Mouse (Mus musculus) NIH3T3 (cell line): Measurements from ENCODE around the gene Fam98b.

Source experiments
- DNase-seq: peaks from one replicate; pipeline ENCODE4 v3.0.0-alpha.2; 2012; ENCODE audit warnings: low read depth

Fam98b gene

DNA sequence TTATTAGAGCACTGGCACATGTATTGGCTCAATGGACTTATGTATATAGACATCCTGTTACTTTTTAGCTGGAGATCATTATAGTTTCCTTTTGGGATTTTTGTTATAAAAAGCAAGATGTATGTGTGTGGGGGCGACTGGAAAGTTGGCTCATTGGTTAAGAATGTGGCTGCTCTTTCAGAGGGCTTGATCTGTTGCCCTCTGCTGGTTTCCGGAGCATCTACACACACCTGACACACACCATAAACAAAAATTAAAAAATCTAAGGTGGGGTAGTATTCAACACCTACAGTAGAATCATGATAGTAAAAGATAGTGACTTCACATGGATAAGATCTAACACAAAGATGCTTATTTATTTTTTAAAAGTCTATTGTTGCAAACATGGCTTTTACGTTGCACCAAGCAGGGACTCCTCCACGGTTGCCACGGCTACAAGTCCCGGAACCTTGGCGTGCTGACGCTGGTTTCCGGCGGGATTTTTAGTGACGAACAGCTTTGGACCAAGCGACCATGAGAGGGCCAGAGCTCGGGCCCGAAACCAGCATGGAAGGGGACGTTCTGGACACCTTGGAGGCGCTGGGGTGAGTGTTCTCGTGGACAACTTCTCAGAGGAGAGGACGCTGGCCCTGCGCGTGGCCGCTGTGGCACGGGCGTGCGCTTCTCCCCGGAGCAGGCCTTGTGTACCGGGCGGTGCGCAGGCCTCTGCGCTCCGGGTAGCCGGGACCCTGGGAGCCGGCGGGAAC, at the start of gene Fam98b:
TSS of gene Fam98b (plus strand) at position 485 of the 746 bp plus-strand sequence.
- peak; percentile 97 for DNase-seq

- DNase-seq = no peak
These were observed 48.6 kb upstream of the Fam98b start for GRCm38 (mm10) chr2:117200869-117201338.

GRCm38 (mm10) chr2:117203350-117203749, 46.2 kb upstream of the Fam98b start:
- DNase-seq = no peak

GRCm38 (mm10) chr2:117204534-117204933, 45.0 kb upstream of the Fam98b start:
- DNase-seq = no peak

GRCm38 (mm10) chr2:117205066-117205465, 44.5 kb upstream of the Fam98b start:
- DNase-seq = no peak

GRCm38 (mm10) chr2:117210416-117211085, 39.0 kb upstream of the Fam98b start:
- DNase-seq = peak; percentile 28

DNA sequence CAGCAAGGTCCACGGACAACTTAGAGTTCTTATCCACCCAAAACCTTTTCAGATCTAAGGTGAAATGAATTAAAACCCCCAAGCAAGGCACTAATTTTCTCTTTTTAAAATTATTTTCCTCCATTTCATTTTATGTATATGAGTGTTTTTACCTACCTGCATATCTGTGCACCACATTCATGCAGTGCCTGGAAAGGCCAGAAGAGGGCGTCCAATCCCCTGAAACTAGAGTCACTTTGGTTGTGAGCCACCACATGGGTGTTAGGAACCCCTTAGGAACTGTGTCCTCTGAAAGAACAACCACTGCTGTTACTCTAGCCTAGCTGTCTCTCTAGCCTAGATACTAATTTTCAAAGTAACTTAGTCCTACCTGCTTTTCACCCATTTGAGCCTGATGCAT, 33.4 kb upstream of the Fam98b start:
- DNase-seq = no peak

- DNase-seq = no peak
These were observed 31.8 kb upstream of the Fam98b start for GRCm38 (mm10) chr2:117217695-117218216.

DNA sequence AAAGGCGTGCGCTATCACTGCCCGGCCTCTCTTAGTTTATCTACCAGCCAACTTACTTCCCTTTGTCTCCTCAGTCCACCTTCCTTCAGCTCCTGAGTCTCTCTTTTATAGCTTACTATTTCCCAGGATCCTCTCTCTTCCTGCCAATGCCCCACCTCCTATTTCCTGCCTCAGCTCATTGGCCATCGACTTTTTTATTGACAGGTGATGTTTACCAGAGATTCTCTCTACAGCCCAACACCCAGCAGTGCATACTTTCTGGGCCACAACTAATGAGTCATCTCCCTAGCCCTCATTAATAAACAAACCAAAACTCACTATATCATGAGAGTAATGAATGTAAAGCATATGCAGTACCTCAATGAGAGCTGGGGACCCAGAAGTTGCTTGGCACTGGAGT, 30.0 kb upstream of the Fam98b start:
- DNase-seq = peak; percentile 50

DNA sequence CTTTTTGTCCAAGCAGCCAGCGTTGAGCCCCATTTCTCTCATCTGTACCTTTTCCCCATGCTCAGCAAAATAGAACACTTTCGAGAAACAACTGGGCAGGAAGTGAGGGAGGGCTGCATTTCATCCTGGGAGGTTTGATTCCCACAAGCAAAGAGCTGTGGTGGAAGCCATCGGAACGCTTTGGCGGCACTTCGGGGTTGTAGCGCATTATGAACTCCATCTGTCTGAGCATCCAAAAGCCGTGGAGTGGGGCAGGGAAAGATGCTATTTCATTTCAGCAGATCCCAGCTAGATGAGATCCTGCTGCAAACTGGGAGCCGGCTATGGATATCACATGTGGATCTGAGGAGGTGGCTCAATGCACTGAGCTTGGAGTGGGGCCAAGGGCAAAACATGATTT, 26.9 kb upstream of the Fam98b start:
- no peak for DNase-seq

GRCm38 (mm10) chr2:117228601-117229125, 20.9 kb upstream of the Fam98b start:
- DNase-seq = no peak

- DNase-seq = no peak
These were observed 19.3 kb upstream of the Fam98b start for GRCm38 (mm10) chr2:117230261-117230660.

- peak; percentile 94 for DNase-seq
These were observed 18.3 kb upstream of the Fam98b start for GRCm38 (mm10) chr2:117231257-117231656.

GRCm38 (mm10) chr2:117241953-117242352, 7.6 kb upstream of the Fam98b start:
- no peak for DNase-seq

- DNase-seq = no peak
These were observed 517 bp downstream of the Fam98b start for GRCm38 (mm10) chr2:117250001-117250510.

GRCm38 (mm10) chr2:117255415-117255814, 5.9 kb downstream of the Fam98b start:
- DNase-seq = no peak

DNA sequence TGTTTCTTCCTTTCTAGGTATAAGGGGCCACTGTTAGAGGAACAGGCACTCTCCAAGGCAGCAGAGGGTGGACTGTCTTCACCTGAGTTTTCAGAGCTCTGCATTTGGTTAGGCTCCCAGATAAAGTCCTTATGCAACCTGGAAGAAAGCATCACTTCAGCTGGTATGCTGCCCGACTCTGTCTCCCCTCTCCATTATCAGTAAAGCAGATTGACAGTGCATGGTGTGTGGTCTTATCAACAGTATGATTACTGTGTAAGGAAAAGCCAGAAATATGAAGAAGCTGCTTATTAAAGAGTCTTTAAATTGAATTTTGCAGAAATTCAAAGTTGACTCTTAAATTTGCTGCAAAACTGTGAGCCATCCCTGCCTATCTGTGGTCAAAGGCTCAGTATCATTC, 8.1 kb downstream of the Fam98b start:
- no peak for DNase-seq

DNA sequence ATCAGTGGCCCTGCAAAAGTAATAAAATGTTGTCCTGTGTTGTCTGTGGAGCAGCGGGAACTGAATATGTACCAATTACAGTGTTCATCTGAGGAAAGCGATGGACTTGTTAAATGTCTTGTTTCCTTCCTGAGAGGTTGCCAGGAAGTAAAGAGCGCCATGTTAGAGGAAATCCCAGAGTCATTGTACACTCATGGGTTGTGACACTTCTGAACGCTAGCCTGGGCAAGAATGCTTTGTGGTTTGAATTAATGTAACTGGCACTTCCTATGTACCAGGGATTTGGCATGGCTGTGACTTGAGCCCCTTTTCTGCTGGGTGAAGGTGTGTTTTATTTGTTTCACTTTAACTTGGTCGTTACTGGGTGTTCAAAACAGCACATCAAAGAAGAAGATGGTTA, 12.6 kb downstream of the Fam98b start:
- DNase-seq = no peak

DNA sequence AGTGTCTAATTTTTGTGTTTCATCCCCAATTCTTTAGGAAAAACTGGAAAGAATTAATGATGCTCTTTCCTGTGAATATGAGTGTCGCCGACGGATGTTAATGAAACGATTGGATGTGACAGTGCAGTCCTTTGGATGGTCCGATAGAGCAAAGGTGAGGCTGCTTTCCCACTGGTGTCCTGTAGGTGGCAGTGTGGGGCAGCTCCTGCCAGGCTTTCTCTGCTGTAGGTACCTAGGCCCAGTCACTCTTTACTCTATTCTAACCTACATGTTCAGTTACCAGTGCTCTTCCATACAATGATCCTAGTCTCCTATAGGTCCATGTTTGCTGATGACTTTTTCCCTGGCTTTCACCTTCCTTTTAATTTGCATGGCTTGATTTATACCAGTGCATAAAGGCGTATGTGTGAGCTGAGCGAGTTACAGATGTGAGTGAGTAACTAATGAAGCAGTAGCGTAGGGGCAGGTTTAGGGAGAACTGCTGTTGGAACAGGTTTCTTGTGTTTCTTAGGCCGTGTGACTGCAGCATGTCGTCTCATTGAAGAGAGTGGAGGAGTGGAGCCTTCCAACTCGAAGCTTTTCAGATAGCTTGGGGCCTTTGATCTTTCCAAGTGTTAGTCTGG, 14.4 kb downstream of the Fam98b start:
- peak; percentile 65 for DNase-seq

GRCm38 (mm10) chr2:117288291-117288690, 38.8 kb downstream of the Fam98b start:
- no peak for DNase-seq

DNA sequence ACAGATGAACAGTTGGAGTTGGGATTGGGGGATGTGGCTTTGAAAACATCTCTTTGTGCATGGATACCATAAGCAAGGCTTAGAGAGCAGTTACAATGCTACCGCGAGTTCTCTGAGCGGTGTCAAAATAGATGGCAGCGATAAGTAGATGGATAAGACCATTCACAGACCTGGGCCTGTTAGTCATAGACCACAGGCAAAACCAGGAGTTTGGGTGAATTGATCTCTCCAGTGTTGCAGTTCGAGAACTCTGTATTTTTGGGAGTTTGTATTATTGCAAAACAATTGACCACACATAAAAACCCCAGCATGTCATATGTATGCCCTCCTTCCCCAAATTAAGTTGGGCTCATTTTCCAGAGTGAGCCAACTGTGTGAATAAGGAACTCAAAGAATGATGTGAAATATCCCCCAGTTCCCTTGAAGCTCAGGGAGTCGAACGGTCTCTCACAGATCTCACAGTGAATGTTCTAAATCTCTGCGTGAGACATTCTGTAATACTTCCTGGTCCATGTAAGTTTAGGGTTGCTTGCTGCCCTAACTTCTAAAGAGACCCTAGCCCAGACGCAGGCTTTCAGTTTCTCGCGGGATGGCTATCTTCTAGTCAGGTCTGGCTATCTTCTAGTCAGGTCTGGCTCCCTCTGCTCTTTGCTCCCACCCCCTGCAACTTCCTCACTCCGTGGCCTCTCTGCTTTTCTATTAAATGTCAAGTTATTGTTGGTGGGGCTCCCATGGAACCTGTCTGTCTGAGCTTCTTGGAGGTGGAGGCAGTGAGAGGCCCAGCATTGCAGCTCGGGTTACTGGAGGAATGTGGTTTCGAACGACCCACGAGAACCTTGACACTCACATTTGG, 50.3 kb downstream of the Fam98b start:
- DNase-seq = no peak
